Mouse (Mus musculus) kidney, embryonic 16.5 days (tissue): Measurements from ENCODE around the gene Dnah8. TPM values are rescaled to one million over a fixed set of nuclear protein-coding genes. Genes with fewer than 3 reads are reported as not detected.

ENCODE experiments used
- ATAC-seq: fragments of 200-750 bp; cut with Nextera tagmentation; 2 replicates; pipeline ENCODE4 v1.8.0; 2017; ENCODE audit warnings: moderate TSS enrichment; ENCODE audit not compliant: low FRiP score, low TSS enrichment
- H3K27ac ChIP-seq: fragments of 300-500 bp; sonication (generic); 2 replicates; pipeline ENCODE4 v1.5.1; 2014; ENCODE audit warnings: low read length
- H3K27me3 ChIP-seq: fragments of 300-500 bp; sonication (generic); 2 replicates; pipeline ENCODE4 v1.6.1; 2014; ENCODE audit warnings: low read length, control low read depth, mixed read lengths; ENCODE audit not compliant: insufficient read depth
- H3K36me3 ChIP-seq: fragments of 300-500 bp; sonication (generic); 2 replicates; pipeline ENCODE4 v1.6.1; 2014; ENCODE audit warnings: low read length, control low read depth, mixed read lengths; ENCODE audit not compliant: insufficient read depth
- H3K4me1 ChIP-seq: fragments of 300-500 bp; sonication (generic); 2 replicates; pipeline ENCODE4 v1.6.1; 2014; ENCODE audit warnings: low read length, control low read depth, mixed read lengths; ENCODE audit not compliant: insufficient read depth
- H3K4me2 ChIP-seq: fragments of 300-500 bp; sonication (generic); replicated peaks from 2 replicates; pipeline ENCODE4 v1.6.1; 2014; ENCODE audit warnings: low read depth, low read length
- H3K4me3 ChIP-seq: fragments of 300-500 bp; sonication (generic); 2 replicates; pipeline ENCODE4 v1.5.1; 2014; ENCODE audit warnings: mild to moderate bottlenecking, low read length
- H3K9ac ChIP-seq: fragments of 300-500 bp; sonication (generic); replicated peaks from 2 replicates; pipeline ENCODE4 v1.6.1; 2014; ENCODE audit warnings: low read length
- H3K9me3 ChIP-seq: fragments of 300-500 bp; sonication (generic); 2 replicates; pipeline ENCODE4 v1.6.1; 2016; ENCODE audit warnings: low read length, control low read depth
- WGBS: fragments of 180-500 bp; shearing (Covaris S2); extraction: QIAGEN DNeasy Blood & Tissue Kit; methylation state at CpG from one replicate; pipeline ENCODE4 v1.1.7; 2014; 5-methylcytosine and 5-hydroxymethylcytosine counted together
- polyA plus RNA-seq: library from polyadenylated mRNA; unstranded; fragments of >200 nt; fragmentation: Nextera tagmentation; extraction: Ambion mirVana; gene quantifications from 2 replicates; pipeline ENCODE4 v1.2.1, GENCODE M21; 2015

The Dnah8 gene
- polyA plus RNA-seq, 1 experiment from 2014 or later: 1.2 TPM

GRCm38 (mm10) chr17:30648770-30649169 lies 24.6 kb downstream of the Dnah8 start:
- peaks cover 8% of the 10 kb centered on the region for H3K9me3 ChIP-seq
- no peak overlapping the region for H3K4me2 ChIP-seq
- no peak overlapping the region for H3K4me3 ChIP-seq
- no peak for ATAC-seq
- no peak overlapping the region for H3K9ac ChIP-seq
- H3K36me3 ChIP-seq: no peaks in the 10 kb centered on the region
- H3K27me3 ChIP-seq: no peaks in the 10 kb centered on the region
- H3K27ac ChIP-seq: no peak overlapping the region
- WGBS: 94% methylated on average over 3 of the region's 3 CpGs
- no peaks in the 10 kb centered on the region for H3K4me1 ChIP-seq

GRCm38 (mm10) chr17:30653010-30653409 lies 28.9 kb downstream of the Dnah8 start:
- H3K27me3 ChIP-seq: no peaks in the 10 kb centered on the region
- no peak overlapping the region for H3K4me2 ChIP-seq
- H3K9me3 ChIP-seq: peaks cover 4% of the 10 kb centered on the region
- no peak overlapping the region for H3K9ac ChIP-seq
- H3K4me1 ChIP-seq: no peaks in the 10 kb centered on the region
- no peak for ATAC-seq
- H3K4me3 ChIP-seq: no peak overlapping the region
- no peak overlapping the region for H3K27ac ChIP-seq
- 95% methylated on average over 6 of the region's 6 CpGs for WGBS
- H3K36me3 ChIP-seq: no peaks in the 10 kb centered on the region

DNA sequence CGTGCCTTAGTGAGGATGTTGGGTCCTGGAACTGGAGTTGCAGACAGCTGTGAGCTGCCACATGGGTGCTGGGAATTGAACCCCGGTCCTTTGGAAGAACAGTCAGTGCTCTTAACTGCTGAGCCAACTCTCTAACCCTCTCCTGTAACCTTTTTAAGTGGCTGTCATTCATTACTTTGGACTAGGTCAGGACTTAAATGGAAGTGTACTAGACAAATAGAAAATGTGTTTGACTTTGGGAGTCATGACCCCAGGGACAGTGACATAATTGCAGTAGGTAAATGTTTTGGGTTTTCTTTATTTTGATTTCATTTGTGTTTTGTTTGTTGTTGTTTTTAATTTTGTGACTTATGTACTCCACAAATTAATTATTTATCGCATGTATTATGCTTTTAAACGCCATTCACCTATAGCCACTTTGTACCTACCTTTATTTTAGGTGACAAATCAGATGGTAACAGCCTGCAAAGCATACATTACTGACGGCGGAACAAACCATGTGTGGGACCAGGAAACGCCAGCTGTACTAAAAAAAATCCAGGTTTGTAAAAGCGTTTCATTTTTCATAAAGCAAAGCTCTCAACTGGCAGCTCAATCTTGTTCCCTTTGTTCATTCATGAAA lies 33.5 kb downstream of the Dnah8 start:
- Histone ChIP-seq H3K27me3 (no peaks in the 10 kb centered on the region), H3K9ac (peak overlapping the region; percentile 71), H3K4me2 (peak overlapping the region; percentile 59), H3K36me3 (no peaks in the 10 kb centered on the region), H3K9me3 (no peaks in the 10 kb centered on the region), H3K4me1 (no peaks in the 10 kb centered on the region), H3K27ac (peak overlapping the region; percentile 84), H3K4me3 (peak overlapping the region; percentile 45)
- ATAC-seq: peak; percentile 12; the same call in 1 of the 2 replicates
- 49% methylated on average over 8 of the region's 8 CpGs for WGBS

GRCm38 (mm10) chr17:30658152-30658544 lies 34.0 kb downstream of the Dnah8 start:
- H3K9ac ChIP-seq: peak overlapping the region; percentile 71

GRCm38 (mm10) chr17:30662131-30662530 lies 38.0 kb downstream of the Dnah8 start:
- no peaks in the 10 kb centered on the region for H3K27me3 ChIP-seq
- ATAC-seq: no peak
- H3K4me1 ChIP-seq: no peaks in the 10 kb centered on the region
- WGBS: 71% methylated on average over 8 of the region's 8 CpGs
- no peak overlapping the region for H3K27ac ChIP-seq
- H3K4me3 ChIP-seq: no peak overlapping the region
- peaks cover 5% of the 10 kb centered on the region for H3K9me3 ChIP-seq
- no peak overlapping the region for H3K9ac ChIP-seq
- H3K4me2 ChIP-seq: no peak overlapping the region
- H3K36me3 ChIP-seq: no peaks in the 10 kb centered on the region

More at GRCm38 (mm10) chr17:30658152-30658544, 34.0 kb downstream of the Dnah8 start:
- ATAC-seq: peak; percentile 89
- WGBS: 10% methylated on average over 13 of the region's 13 CpGs
- Histone ChIP-seq H3K4me3 (peak overlapping the region; percentile 45), H3K27ac (peak overlapping the region; percentile 84), H3K9me3 (no peaks in the 10 kb centered on the region), H3K27me3 (no peaks in the 10 kb centered on the region), H3K4me1 (no peaks in the 10 kb centered on the region), H3K36me3 (no peaks in the 10 kb centered on the region), H3K4me2 (peak overlapping the region; percentile 59)

- Histone ChIP-seq H3K4me1 (no peaks in the 10 kb centered on the region), H3K27ac (no peak overlapping the region), H3K9me3 (peaks cover 5% of the 10 kb centered on the region), H3K36me3 (no peaks in the 10 kb centered on the region), H3K4me2 (no peak overlapping the region), H3K27me3 (no peaks in the 10 kb centered on the region), H3K4me3 (no peak overlapping the region), H3K9ac (no peak overlapping the region)
- no peak for ATAC-seq
- WGBS: 87% methylated on average over 8 of the region's 8 CpGs
Measured at GRCm38 (mm10) chr17:30663170-30663569, 39.0 kb downstream of the Dnah8 start.

DNA sequence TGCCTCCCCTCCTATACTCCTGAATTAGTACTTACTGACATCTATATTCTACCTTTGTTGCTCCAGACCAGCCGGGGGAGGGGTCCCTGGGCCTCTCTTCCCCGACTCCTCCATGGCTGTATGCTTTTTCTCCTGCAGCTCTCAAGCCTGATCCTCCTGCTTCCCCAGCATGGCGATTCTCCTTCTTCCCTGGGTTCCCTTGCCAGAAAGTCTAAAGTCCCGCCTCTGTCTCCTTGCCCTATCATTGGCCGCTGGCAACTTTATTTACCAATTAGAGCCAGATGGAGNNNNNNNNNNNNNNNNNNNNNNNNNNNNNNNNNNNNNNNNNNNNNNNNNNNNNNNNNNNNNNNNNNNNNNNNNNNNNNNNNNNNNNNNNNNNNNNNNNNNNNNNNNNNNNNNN lies 40.7 kb downstream of the Dnah8 start:
- Histone ChIP-seq H3K4me3 (no peak overlapping the region), H3K27me3 (no peaks in the 10 kb centered on the region), H3K4me1 (no peaks in the 10 kb centered on the region), H3K9me3 (peaks cover 5% of the 10 kb centered on the region), H3K9ac (no peak overlapping the region), H3K36me3 (no peaks in the 10 kb centered on the region), H3K27ac (no peak overlapping the region), H3K4me2 (no peak overlapping the region)
- WGBS: 82% methylated on average over 5 of the region's 5 CpGs
- no peak for ATAC-seq

- no peak for ATAC-seq
- H3K27me3 ChIP-seq: no peaks in the 10 kb centered on the region
- H3K27ac ChIP-seq: no peak overlapping the region
- 75% methylated on average over 4 of the region's 4 CpGs for WGBS
- no peak overlapping the region for H3K4me2 ChIP-seq
- H3K4me3 ChIP-seq: no peak overlapping the region
- H3K9ac ChIP-seq: no peak overlapping the region
- H3K4me1 ChIP-seq: no peaks in the 10 kb centered on the region
- no peaks in the 10 kb centered on the region for H3K36me3 ChIP-seq
- no peaks in the 10 kb centered on the region for H3K9me3 ChIP-seq
Measured at GRCm38 (mm10) chr17:30672556-30672955, 48.4 kb downstream of the Dnah8 start.

GRCm38 (mm10) chr17:30673023-30673422 lies 48.9 kb downstream of the Dnah8 start:
- H3K27ac ChIP-seq: no peak overlapping the region
- no peaks in the 10 kb centered on the region for H3K27me3 ChIP-seq
- H3K4me3 ChIP-seq: no peak overlapping the region
- no peaks in the 10 kb centered on the region for H3K4me1 ChIP-seq
- 91% methylated on average over 6 of the region's 6 CpGs for WGBS
- no peaks in the 10 kb centered on the region for H3K9me3 ChIP-seq
- H3K4me2 ChIP-seq: no peak overlapping the region
- no peak overlapping the region for H3K9ac ChIP-seq
- no peak for ATAC-seq
- H3K36me3 ChIP-seq: no peaks in the 10 kb centered on the region

DNA sequence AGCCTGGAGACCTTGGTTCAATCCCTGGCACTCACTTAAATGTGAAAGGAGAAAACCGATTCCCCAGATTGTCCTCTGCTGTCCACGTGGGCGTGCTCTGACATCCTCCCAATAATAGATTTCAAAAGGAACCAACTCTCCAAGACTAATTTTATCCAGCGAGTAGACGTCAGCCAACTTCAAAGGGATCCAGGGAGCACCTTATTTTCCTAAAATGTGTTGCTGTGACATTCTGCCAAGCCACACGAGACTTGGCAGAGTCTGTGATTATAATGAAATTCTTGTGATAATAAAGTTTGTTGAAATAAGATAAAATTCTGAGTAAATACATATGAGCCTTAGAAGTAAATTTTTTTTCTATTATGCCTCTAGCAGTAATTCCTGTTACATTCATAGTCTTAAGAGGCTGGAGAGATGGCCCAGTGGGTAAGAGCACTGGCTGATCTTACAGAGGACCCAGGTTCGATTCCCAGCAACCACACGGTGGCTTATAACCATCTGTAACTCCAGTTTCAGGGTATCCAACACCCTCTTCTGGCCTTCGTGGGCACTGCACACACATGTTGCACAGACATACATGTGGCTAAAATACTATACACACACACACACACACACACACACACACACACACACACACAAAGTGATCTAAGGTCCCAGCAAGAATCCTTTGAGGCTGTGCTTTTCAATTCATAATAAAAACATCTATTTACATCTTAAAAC lies 51.0 kb downstream of the Dnah8 start:
- H3K9me3 ChIP-seq: no peaks in the 10 kb centered on the region
- H3K27me3 ChIP-seq: no peaks in the 10 kb centered on the region
- ATAC-seq: no peak
- no peak overlapping the region for H3K4me2 ChIP-seq
- H3K9ac ChIP-seq: no peak overlapping the region
- no peak overlapping the region for H3K27ac ChIP-seq
- WGBS: 88% methylated on average over 9 of the region's 9 CpGs
- H3K4me3 ChIP-seq: no peak overlapping the region
- H3K4me1 ChIP-seq: no peaks in the 10 kb centered on the region
- H3K36me3 ChIP-seq: no peaks in the 10 kb centered on the region
